Mouse (Mus musculus): ENCODE data around the gene Pten.
"Not testable (repeated sequence)": the region's sequence is repeated elsewhere in the genome, so short reads cannot be mapped to it uniquely, and the experiment has no call there.

Pten gene

DNA sequence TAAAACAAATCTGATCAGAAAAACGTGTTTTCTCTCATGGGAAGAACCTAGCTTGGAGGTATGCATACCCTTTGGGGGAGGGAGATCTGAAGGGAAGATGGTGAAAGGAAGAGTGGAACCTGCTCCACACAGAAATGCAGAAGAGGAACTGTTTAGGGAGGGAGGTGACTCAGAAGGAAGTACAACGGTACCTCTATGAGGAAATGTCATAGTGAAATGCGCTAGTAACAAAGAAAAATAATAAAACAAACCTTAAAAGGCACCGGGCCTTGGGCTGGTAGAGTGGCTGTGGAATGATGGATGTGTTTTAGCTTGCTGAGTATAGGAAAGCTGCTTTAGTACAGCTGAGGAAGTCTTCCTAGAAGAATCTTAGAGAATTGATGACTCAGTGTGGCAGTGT is 47.4 kb downstream of the Pten start:
- no peak for DNase-seq (ENCODE audit: extremely low read depth, insufficient read length, low spot score)

DNA sequence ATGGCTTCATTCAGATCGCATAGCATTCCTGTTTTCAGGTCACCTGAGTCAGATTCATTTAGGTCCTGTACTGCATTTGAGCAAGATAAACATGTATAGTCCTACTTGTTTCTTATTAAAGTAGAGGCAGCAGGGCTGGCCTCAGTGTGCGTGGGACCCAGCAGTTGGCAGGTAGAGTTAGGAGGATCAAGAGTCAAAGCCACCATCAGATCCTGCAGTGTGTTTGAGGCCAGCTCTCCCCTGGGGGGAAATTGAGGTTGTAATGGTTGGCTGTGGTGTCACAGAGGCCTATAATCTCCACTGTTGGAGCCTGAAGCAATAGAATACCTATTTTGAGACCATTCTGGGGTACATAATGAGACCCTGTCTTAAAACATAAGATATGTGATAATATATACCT is 50.3 kb downstream of the Pten start:
- no peak for DNase-seq (ENCODE audit: extremely low read depth, insufficient read length, low spot score)

DNA sequence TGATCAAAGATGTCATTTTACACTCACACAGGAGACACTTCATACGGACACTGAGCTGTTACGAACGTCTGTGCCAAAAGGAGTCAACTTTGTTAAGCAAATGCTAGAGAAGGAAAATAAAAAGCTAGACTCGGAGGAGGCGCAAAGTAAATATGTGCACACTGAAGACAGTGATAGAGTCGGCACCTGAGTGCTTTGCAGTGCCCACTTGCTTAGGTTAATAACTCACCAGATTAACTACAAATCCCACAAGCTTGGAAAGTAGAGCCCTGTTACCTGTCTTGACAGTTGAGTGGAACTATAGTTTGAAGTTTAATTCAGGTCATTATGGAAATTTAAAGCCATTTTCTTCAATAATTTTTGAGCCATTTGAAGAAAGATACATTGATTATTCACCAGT is 51.4 kb downstream of the Pten start:
- no peak for DNase-seq (ENCODE audit: extremely low read depth, insufficient read length, low spot score)

DNA sequence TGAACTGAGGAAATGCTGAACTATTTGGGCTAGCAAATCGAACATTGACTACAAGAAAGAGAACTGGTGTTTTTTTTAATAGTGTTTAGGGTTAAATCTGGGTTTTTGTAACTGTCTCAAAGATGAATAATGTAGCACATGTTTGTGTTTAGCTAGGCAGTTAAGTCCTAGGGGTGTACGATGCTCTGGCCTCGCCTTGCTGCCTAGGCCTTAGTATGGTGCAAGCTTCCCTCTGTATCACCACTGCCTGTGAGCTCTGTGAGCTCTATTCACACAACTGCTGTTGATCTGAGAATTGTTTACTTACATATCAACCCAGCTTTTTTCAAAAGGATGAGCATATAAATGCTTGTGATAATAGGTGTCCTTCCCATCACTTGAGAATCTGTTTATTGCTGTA is 51.8 kb downstream of the Pten start:
- DNase-seq (ENCODE audit: extremely low read depth, insufficient read length, low spot score), result no peak

DNA sequence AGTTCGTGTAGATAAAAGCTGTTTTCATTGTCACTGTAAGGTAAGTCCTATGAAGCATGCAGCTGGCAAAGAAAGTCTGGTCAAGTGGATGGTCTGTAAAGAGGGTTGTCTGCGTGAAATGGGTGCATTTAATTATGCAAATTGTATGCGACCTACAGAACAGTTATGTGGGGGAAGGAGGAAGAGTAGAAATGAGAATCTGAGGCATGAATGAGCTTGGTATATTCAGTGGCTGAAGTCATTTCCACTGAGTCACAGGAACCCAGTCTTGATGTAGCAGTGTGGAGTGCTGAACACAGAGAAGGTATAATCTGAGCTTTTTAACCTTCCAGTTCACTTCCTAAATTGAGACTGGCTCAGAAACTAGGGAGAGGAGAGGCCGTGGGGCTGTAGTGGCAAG is 61.5 kb downstream of the Pten start:
- no peak for DNase-seq (ENCODE audit: extremely low read depth, insufficient read length, low spot score)

DNA sequence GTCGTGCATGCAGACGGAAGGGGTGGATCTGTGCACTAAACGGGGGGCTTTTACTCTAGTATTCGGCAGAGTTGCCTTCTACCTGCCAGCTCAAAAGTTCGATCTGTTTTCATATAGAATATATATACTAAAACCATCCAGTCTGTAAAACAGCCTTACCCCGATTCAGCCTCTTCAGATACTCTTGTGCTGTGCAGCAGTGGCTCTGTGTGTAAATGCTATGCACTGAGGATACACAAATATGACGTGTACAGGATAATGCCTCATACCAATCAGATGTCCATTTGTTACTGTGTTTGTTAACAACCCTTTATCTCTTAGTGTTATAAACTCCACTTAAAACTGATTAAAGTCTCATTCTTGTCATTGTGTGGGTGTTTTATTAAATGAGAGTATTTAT is 65.7 kb downstream of the Pten start:
- not testable (repeated sequence) for DNase-seq (ENCODE audit: extremely low read depth, insufficient read length, low spot score)

DNA sequence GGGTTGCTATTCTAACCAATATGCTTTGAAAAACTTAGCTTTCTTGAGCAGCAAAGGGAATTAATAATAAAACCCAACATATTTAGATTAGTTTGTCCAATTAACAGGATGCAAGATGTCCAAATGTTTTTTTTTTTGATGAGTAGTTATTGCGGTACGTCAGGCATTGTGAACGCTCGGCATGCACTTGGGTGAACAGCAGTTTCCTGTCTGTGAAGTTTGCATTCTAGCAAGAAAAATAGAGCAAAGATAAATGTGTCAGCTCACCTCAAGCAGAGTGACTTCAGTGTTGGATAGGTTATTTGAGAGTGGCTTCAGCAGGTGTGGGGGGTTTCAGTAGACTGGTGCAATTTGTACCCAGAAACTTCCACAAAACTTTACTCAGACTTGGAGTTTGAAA is 69.3 kb downstream of the Pten start:
- DNase-seq (ENCODE audit: extremely low read depth, insufficient read length, low spot score), result no peak

DNA sequence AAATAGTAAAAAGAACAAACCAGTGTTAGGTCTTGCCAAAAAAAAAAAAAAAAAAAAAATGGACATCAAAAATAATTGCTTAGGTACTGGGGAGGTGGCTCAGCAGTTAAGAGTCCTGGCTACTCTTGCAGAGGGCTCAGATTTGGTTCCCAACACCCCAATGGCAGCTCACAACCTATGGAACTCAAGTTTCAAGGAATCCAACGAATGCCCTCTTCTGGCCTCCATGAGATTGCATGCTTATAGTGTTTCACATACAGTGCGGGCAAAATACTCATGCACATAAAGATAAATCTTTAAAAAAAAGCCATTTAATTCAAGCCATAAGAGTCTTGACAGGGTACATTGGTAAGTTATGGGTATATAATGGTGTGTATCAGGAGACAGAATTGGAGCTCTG is 72.6 kb downstream of the Pten start:
- DNase-seq (ENCODE audit: extremely low read depth, insufficient read length, low spot score), result no peak

DNA sequence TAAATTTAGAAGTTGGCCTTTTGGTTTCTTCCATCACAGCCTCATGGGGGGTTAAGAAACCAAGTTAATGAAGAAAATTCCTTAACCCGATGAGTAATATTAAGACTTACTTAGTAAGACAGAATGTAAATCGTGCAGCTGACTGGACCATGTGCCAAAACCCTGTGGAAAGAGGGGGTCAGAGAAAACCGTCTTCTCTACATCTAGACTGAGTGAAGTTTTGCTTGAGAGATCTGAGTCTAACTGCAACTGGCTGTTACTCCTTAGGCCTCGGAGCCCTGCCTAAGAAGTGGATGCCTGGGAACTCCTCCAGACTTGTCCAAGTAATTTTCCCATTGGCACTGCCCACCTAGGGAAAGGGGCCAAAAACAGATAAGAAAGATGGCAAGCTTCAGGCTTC is 74.0 kb downstream of the Pten start:
- DNase-seq (ENCODE audit: extremely low read depth, insufficient read length, low spot score), result no peak

DNA sequence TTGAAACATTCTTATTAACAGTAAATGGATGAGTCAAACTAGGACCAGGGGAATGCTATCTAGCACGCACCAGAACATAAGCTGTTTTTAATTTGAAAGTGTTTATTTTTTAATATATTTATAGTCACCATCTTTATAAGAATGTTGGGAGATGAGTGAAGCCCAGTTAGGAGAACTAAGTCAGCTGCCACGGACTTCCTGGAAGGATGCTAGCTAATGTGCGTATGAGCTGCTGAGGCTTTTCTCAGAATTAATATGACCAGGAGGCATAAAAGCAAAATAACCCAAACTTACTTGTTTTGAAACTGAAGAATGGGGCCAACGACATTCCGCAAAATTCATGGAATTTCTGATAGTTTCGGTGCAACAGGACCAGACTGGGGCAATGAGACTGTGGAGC is 83.2 kb downstream of the Pten start:
- DNase-seq (ENCODE audit: extremely low read depth, insufficient read length, low spot score), result no peak

DNA sequence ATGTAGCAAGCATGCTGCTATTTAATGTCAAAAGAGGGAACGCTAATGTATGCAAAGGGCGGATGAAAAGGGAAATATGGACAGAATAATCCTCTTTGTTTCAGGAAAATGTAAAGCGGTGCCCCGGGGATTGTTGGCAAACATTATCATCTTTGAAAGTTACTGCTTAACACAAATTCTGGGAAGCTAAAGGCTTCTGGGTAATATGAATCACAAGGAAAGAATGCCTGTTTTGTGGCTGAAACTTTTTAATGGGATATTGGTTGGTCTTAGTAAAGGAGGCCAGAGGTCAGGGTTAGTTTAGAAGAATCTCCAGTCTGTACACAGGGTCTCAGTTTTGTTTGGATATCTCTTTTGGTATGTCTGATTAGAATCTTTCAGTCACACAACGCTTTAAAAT is 87.2 kb downstream of the Pten start:
- no peak for DNase-seq (ENCODE audit: extremely low read depth, insufficient read length, low spot score)

DNA sequence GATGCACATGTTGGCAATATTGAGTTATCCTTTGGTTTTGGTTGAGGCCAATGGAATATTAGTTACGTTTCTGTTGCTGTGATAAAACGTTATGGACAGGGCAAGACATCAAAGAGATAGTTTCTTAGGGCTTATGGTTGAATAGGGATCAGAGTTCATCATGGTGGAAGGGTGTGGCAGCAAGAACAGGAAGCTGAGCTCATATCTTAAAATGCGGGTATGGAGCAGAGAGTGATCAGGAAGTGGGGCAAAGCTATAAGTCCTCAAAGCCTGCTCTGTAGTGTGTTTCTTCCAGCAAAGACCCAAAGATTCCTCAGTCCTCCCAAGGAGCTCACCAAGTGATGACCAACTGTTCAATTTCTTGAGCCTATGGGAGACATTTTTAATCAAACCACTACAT is 90.7 kb downstream of the Pten start:
- DNase-seq (ENCODE audit: extremely low read depth, insufficient read length, low spot score), result no peak

DNA sequence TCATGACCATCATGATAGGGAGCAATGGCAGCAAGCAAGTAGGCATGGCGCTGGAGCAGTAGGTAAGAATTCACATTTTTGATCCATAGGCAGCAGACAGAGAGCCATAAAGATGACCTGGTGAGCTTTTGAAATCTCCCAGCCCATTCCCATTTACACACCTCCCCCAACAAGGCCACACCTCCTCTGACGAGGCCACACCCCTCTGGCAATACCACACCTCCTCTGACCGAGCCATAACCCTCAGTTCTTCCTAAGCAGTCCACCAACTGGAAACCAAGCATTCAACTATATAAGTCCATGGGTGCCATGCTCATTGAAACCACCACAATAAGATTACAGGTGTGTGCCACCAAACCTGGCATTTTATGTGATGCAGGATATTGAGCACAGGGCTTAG is 95.0 kb downstream of the Pten start:
- no peak for DNase-seq (ENCODE audit: extremely low read depth, insufficient read length, low spot score)

DNA sequence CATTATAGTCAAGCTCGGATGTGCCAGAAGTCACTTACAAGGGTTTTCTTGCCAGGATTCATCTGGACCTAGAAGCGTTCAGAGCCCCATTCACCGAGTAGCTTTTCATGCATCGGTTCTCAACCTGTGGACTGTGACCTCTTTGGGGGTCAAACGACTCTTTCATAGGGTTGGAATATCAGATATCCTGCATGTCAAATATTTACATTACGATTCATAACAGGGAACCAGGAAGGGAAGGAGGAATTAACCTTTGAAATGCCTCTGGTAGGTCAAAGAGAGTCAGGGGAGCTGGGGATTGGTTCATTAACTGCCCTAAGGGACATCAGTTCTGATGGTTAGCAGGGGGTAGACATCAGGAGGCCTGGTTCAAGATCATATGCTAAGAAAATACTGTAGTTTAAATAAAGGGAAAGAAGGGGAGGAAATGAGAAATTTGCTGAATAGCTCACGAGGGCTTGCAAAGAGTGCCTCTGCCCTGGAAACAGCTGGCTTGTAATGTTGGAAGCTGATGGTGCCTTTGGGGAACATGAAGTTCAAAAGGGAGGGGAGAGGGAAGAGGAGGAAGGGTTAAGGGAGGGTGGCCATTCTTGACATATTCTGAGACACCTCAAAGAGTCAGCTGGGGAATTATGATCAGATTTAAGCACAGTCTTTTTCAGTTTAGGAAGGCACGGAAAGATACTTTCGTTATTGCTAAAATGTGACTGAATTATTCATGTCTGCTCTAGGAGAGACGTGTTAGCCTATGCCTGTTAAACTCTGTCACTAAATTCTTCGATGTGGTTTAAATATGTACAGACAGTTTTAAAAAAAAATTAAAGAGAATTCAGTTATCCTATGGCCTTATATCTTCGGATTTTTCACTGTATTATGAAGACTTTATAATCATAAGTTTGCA is 104.6 kb downstream of the Pten start:
- DNase-seq (ENCODE audit: extremely low read depth, insufficient read length, low spot score), result no peak

DNA sequence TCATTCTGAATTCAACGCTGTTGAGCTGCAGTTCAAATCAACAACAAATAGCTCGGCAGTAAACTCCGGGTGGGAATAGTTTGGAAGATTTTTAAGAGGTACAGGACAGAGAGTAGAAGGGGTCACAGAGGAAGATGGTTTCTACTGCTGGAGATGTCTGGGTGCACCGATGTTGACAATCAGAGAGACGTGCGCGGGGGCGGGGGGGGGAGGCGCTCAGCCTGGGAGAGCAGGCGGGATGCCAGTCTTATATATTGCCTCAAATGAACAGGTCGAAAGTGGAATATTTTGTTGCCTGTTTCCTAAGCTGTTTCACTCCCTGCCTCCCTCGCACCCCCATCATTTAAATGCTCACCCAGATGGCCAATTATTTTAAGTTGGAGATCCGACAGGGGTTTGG is 109.5 kb downstream of the Pten start:
- no peak for DNase-seq (ENCODE audit: extremely low read depth, insufficient read length, low spot score)

DNA sequence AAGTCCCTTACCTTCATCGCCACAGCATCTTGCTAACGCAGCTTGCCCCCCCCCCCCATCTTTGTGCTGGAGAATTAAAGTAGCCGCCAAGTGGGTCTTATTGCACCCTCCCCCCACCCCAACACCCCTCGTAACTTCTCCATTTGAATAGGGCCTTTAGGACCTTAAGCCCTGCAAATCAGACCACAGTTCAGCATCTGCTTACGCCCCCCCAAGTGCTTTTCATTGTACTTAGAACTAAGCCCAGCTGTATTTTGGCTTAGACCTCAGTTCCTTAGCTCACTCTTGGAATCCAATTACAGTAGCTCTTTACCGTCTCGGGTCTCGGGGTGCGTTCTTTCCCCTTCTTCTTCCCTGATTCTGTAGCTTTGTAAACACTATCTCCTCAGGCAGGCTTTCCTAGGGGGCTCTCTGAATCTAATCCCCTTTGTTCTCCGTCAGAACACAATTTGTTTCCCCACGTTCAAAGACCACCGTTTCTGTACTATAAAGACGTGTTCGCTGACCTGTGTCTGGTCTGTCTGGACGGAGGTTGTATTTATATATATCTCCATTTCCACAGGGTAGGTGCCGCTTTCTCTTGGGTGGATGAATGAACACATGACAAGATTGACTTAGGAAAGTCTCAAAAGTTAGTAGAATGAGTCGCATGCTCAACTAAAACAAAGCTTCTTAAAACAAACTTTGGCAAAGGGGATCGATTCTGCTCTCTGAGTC is 110.0 kb downstream of the Pten start:
- no peak for DNase-seq (ENCODE audit: extremely low read depth, insufficient read length, low spot score)

DNA sequence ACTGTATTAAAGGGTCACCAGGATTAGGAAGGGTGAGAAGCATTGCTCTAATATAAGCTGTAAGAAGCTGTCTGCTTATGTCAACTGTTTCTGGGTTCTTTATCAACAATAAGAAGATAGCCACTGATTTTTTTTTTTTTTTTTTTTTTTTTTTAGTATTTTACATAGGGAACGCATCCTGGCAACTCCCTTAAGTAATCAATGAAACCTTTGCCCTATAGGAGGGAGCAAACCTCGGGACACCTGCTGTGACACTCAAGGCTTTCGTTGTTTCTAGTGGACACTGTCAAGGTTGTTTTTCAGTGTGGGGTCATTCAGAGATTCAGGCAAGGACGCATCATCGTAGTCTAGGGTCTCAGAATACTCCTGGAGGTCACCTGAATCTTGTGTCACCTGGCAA is 111.3 kb downstream of the Pten start:
- DNase-seq (ENCODE audit: extremely low read depth, insufficient read length, low spot score), result no peak

DNA sequence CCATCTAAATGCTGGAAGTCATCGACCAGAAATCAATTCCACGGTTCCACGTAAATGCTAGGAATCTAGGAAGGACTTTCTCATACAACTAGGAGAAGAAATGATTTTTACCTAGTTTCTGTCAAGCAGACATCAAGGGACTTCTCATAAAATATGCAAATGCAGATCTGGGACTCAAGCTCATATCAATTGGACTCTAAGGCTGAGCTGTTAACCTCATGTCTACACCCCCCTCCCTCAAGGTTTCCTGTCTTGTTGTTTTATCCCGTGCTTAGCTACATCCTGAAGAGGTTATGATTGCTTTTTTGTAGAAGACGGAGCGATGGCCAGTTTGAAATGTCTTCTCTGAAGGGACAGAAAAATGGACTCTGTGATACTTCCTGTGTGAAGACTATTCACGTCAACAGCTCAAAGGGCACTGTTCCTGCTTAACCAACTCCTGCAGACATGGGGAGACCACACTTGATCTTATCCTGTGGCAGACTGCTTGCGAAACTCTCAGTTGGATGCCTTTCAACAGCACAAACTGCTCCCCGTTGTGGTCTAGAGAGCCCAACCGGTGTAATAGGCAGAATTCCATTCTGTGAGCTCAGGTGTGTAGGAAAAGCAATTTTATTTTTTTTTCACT is 111.9 kb downstream of the Pten start:
- no peak for DNase-seq (ENCODE audit: extremely low read depth, insufficient read length, low spot score)

DNA sequence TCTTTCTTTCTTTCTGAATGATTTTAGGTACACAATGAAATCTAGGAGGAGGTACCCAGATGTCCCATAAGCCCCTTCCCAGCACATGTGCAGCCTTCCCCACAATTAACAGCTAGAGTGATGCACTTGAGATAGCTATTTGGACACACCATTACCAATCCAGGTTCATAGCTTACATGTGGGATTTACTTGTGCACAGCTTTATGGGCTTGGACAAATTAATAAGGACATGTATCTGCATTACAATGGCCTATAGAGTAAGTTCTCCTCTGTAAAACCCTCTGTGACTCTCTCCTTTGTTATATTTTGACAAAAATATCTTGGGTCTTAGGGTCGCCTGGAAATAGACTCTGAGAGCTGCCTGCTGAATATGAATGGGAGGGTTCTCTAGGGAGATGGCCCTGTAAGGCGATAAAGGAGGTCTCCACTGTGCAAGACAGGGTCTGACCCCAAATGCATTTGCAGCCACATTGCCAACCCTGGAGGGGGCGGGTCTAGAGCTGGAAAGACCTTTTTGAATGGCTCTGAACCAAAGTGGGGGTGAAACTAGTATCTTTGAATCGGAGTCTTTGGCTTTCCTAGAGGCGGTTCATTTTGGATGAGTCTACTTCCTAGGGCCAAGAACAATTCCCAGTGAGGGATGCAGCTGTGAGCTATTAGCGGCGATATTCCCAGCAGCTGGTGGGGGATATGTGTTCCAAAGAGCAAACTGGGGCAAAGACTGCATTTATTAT is 116.8 kb downstream of the Pten start:
- no peak for DNase-seq (ENCODE audit: extremely low read depth, insufficient read length, low spot score)

Data from 3134 (cell line).